Mouse (Mus musculus) olfactory bulb, adult 2 months (tissue): ENCODE measurements around the gene Cux2.

ENCODE experiments used
- CTCF ChIP-seq: fragments of 200-500 bp; IDR thresholded peaks from 2 replicates; pipeline ENCODE4 v1.5.1; 2012; ENCODE audit warnings: low read depth, mild to moderate bottlenecking, low read length, moderate library complexity; ENCODE audit not compliant: insufficient read depth
- POLR2A ChIP-seq: fragments of 200-500 bp; IDR thresholded peaks from 2 replicates; pipeline ENCODE4 v1.6.1; 2012; ENCODE audit warnings: mild to moderate bottlenecking, low read depth, low read length, moderate library complexity; ENCODE audit not compliant: insufficient read depth

DNA sequence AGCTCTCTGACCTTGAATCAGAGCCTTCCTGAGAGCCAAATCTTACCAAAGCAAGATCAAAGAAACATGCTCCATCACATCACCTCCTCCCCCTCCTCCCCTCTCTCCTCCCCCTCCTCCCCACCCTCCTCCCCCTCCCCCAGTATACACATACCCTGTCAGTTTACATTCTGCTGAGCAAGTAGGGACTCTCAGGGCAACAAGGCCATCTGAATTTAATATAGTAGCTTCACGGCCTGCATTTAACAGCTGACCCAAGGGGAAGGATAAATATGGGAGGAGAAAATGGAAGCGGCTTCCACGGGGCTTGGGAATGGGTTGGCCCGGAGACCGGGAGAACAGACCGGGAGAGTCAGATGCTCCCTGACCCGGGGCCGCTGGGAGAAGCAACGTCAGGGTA is 32.1 kb downstream of the Cux2 start:
- no peak for TF ChIP-seq POLR2A
- TF ChIP-seq CTCF = no peak
